Mouse (Mus musculus): ENCODE measurements around the gene Ppia.
"Not testable (repeated sequence)": the region's sequence is repeated elsewhere in the genome, so short reads cannot be mapped to it uniquely, and the experiment has no call there.

Ppia gene

GRCm38 (mm10) chr11:6404699-6405566 is 10.3 kb upstream of the Ppia start:
- no peak for DNase-seq

GRCm38 (mm10) chr11:6405591-6406081 is 9.6 kb upstream of the Ppia start:
- DNase-seq, result no peak

- DNase-seq, result no peak
Observed at GRCm38 (mm10) chr11:6406251-6407161, 8.7 kb upstream of the Ppia start.

GRCm38 (mm10) chr11:6407162-6407621 is 8.1 kb upstream of the Ppia start:
- no peak for DNase-seq

GRCm38 (mm10) chr11:6410050-6410602 is 5.1 kb upstream of the Ppia start:
- no peak for DNase-seq

- DNase-seq, result not testable (repeated sequence)
Observed at GRCm38 (mm10) chr11:6410755-6411154, 4.5 kb upstream of the Ppia start.

GRCm38 (mm10) chr11:6411684-6412083 is 3.6 kb upstream of the Ppia start:
- DNase-seq, result peak; percentile 48 to 78

GRCm38 (mm10) chr11:6413264-6413663 is 2.0 kb upstream of the Ppia start:
- DNase-seq, result no peak

- DNase-seq, result peak; percentile 98 to 99
Observed at GRCm38 (mm10) chr11:6415551-6416404, 535 bp downstream of the Ppia start.

- peak; percentile 73 to 78 for DNase-seq
Observed at GRCm38 (mm10) chr11:6416405-6417034, 1.3 kb downstream of the Ppia start.

GRCm38 (mm10) chr11:6417069-6417468 is 1.8 kb downstream of the Ppia start:
- DNase-seq, result no peak

- no peak for DNase-seq
Observed at GRCm38 (mm10) chr11:6417490-6417889, 2.2 kb downstream of the Ppia start.

- no peak for DNase-seq
Observed at GRCm38 (mm10) chr11:6418751-6419150, 3.5 kb downstream of the Ppia start.

GRCm38 (mm10) chr11:6419156-6419555 is 3.9 kb downstream of the Ppia start:
- not testable (repeated sequence) for DNase-seq

- DNase-seq, result no peak
Observed at GRCm38 (mm10) chr11:6420283-6420703, 5.0 kb downstream of the Ppia start.

- DNase-seq, result no peak
Observed at GRCm38 (mm10) chr11:6420722-6421350, 5.6 kb downstream of the Ppia start.

- no peak for DNase-seq
Observed at GRCm38 (mm10) chr11:6430186-6430585, 14.9 kb downstream of the Ppia start.

GRCm38 (mm10) chr11:6436442-6436841 is 21.2 kb downstream of the Ppia start:
- DNase-seq, result peak; percentile 32 to 55

GRCm38 (mm10) chr11:6437667-6438066 is 22.4 kb downstream of the Ppia start:
- no peak for DNase-seq

- DNase-seq, result no peak
Observed at GRCm38 (mm10) chr11:6440171-6440570, 24.9 kb downstream of the Ppia start.

GRCm38 (mm10) chr11:6442566-6442965 is 27.3 kb downstream of the Ppia start:
- no peak for DNase-seq
